18 mouse cellular contexts compared by ENCODE assay signal in genomic region chr2:167078486-167078885, GRCm38 (mm10). TPM values are rescaled to one million over a fixed set of nuclear protein-coding genes. Genes with fewer than 3 reads are reported as not detected.
DNase-seq lines count a peak whose midpoint lies in the region; ATAC-seq and TF ChIP-seq lines count a peak whose summit lies in the region.
"Had no signal": no experiment of that assay in that cellular context is flagged by ENCODE, and none has a peak within 500 bp of the region (broad histone marks: within the 10 kb centered on the region; RNA-seq: fewer than 3 reads in every experiment).

No protein-coding gene starts in this region.

- H3K4me1 ChIP-seq in testis, adult 2 months (ENCODE audit: control insufficient read depth, insufficient read depth, low read length): peaks cover 27% of the 10 kb centered on the region
- H3K4me1 ChIP-seq in intestine, embryonic 15.5 days (replicated peaks): peaks cover 15% of the 10 kb centered on the region

- ATAC-seq in intestine, embryonic 15.5 days: peak; percentile 48
- no peak for ATAC-seq in erythroblast, adult 5-6 weeks (replicated peaks; ENCODE audit: low FRiP score, poor library complexity, severe bottlenecking)
- ATAC-seq: inflammation-experienced regulatory T-cells, adult 6 months had no signal

- no peaks in the 10 kb centered on the region; the same call in 1 of the 2 replicates for H3K36me3 ChIP-seq in testis, adult 2 months (ENCODE audit: control insufficient read depth, insufficient read depth, low read length)
- no peaks in the 10 kb centered on the region for H3K36me3 ChIP-seq in intestine, embryonic 15.5 days
- H3K36me3 ChIP-seq: heart, embryonic 13.5 days; limb, embryonic 12.5 days; neural tube, embryonic 15.5 days had no signal

- 33% methylated on average over 7 of the region's 7 CpGs for WGBS in intestine, embryonic 15.5 days

- no peak overlapping the region; the same call in 1 of the 2 replicates for H3K4me3 ChIP-seq in gastrocnemius, adult 2 months
- H3K4me3 ChIP-seq in testis, adult 2 months (ENCODE audit: control insufficient read depth, low read depth, low read length): peak overlapping the region; percentile 90
- no peak overlapping the region for H3K4me3 ChIP-seq in intestine, embryonic 15.5 days (replicated peaks)
- H3K4me3 ChIP-seq: heart, embryonic 13.5 days; limb, embryonic 12.5 days; neural tube, embryonic 15.5 days had no signal

- H3K27me3 ChIP-seq in testis, adult 2 months (ENCODE audit: control insufficient read depth, insufficient read depth, low read length): no peaks in the 10 kb centered on the region
- no peaks in the 10 kb centered on the region for H3K27me3 ChIP-seq in intestine, embryonic 15.5 days (replicated peaks)
- H3K27me3 ChIP-seq: neural tube, embryonic 15.5 days had no signal

- intact Hi-C loops in gastrocnemius, adult 2 months (cut with DNase I): no loop called here

- no peak for DNase-seq in gastrocnemius, adult 2 months
- DNase-seq in gastrocnemius, postnatal 10 days: no peak
- DNase-seq in testis, postnatal 14 days (ENCODE audit: low spot score): no peak
- DNase-seq in Muller cell, postnatal 12 days (ENCODE audit: inconsistent ontology term): no peak
- DNase-seq in embryo, embryonic 10 days (ENCODE audit: low spot score): no peak
- DNase-seq: adrenal gland, postnatal 25 days; gastrocnemius, postnatal 36 days; lung, postnatal 10 days; retina, postnatal 1 day; thymus, postnatal 36 days had no signal

- no peak overlapping the region for H3K9ac ChIP-seq in intestine, embryonic 15.5 days
- H3K9ac ChIP-seq: heart, embryonic 13.5 days; limb, embryonic 12.5 days; liver, embryonic 14.5 days; neural tube, embryonic 15.5 days had no signal

- H3K27ac ChIP-seq in gastrocnemius, adult 2 months: peak overlapping the region; percentile 24
- peak overlapping the region; percentile 80 for H3K27ac ChIP-seq in testis, adult 2 months (ENCODE audit: control insufficient read depth, insufficient read depth, low read depth, low read length)
- no peak overlapping the region for H3K27ac ChIP-seq in intestine, embryonic 15.5 days
- H3K27ac ChIP-seq: heart, embryonic 13.5 days; limb, embryonic 12.5 days; liver, embryonic 14.5 days; neural tube, embryonic 15.5 days had no signal

- no peaks in the 10 kb centered on the region for H3K9me3 ChIP-seq in intestine, embryonic 15.5 days
- H3K9me3 ChIP-seq: heart, embryonic 13.5 days; limb, embryonic 12.5 days; neural tube, embryonic 15.5 days had no signal

- H3K4me2 ChIP-seq in intestine, embryonic 15.5 days (replicated peaks): no peak overlapping the region; the same call in 1 of the 2 replicates
- H3K4me2 ChIP-seq: heart, embryonic 13.5 days; limb, embryonic 12.5 days; neural tube, embryonic 15.5 days had no signal

- no peak for TF ChIP-seq CTCF in gastrocnemius, adult 2 months (IDR thresholded peaks at IDR 0.05)
- TF ChIP-seq CTCF in testis, adult 2 months (IDR thresholded peaks at IDR 0.05; ENCODE audit: control insufficient read depth, insufficient read depth, insufficient replicate concordance, low read depth, low read length): no peak

- peak; percentile 30; the same call in 1 of the 2 replicates for TF ChIP-seq POLR2A in testis, adult 2 months (IDR thresholded peaks at IDR 0.05; ENCODE audit: control insufficient read depth, low read depth, low read length)

RNA-seq across cellular contexts. Expression of gene Znfx1, which starts 15.7 kb away (rescaled TPM):
- 10 to 100 TPM; 25.2 to 25.8 TPM for total RNA-seq in gastrocnemius, adult 2 months (2021)
- total RNA-seq in gastrocnemius, postnatal 10 days (2021): 10 to 100 TPM; 13.5 to 16.2 TPM
- 42.7 and 43.3 TPM in 2 replicates for polyA plus RNA-seq in testis, adult 2 months (2012; rRNA removed)
- 7.7 and 7.8 TPM in 2 replicates for polyA plus RNA-seq in intestine, embryonic 15.5 days (2015; fragmentation: Nextera tagmentation; extraction: Ambion mirVana)
- total RNA-seq in erythroblast, adult 5-6 weeks (2015; ENCODE audit: low replicate concordance): 28.6 and 31.9 TPM in 2 replicates
- total RNA-seq in erythroblast, adult 5-6 weeks (2017; ENCODE audit: low replicate concordance): 40.6 and 42.5 TPM in 2 replicates
